Mouse (Mus musculus) cerebellum, adult 2 months (tissue): Measurements from ENCODE around the gene Gpalpp1. TPM values are rescaled to one million over a fixed set of nuclear protein-coding genes. Genes with fewer than 3 reads are reported as not detected.

Experiments
- DNase-seq, 2 experiments: peaks; one replicate each; pipeline ENCODE4 v3.0.0; 2021
- H3K27ac ChIP-seq: fragments of 200-500 bp; 2 replicates; pipeline ENCODE4 v1.5.1; 2012; ENCODE audit warnings: low read length, control low read depth, inconsistent platforms; ENCODE audit not compliant: insufficient read depth
- H3K27me3 ChIP-seq: fragments of 200-500 bp; 2 replicates; pipeline ENCODE4 v1.6.1; 2012; ENCODE audit warnings: inconsistent platforms, mild to moderate bottlenecking, low read length, moderate library complexity; ENCODE audit not compliant: control insufficient read depth, insufficient read depth
- H3K4me1 ChIP-seq: fragments of 200-500 bp; 2 replicates; pipeline ENCODE4 v1.6.1; 2011; ENCODE audit warnings: low read length; ENCODE audit not compliant: control insufficient read depth, insufficient read depth
- H3K4me3 ChIP-seq: fragments of 200-500 bp; replicated peaks from 2 replicates; pipeline ENCODE3; 2011; ENCODE audit warnings: mild to moderate bottlenecking, low read depth, low read length, control low read depth; ENCODE audit not compliant: insufficient read depth
- CTCF ChIP-seq: fragments of 200-500 bp; IDR thresholded peaks from 2 replicates; pipeline ENCODE4 v1.5.1; 2011; ENCODE audit warnings: low read depth, mild to moderate bottlenecking, control low read depth, low read length, moderate library complexity, borderline replicate concordance; ENCODE audit not compliant: insufficient read depth
- POLR2A ChIP-seq: fragments of 200-500 bp; IDR thresholded peaks from 2 replicates; pipeline ENCODE4 v1.6.1; 2011; ENCODE audit warnings: low read length, control low read depth, borderline replicate concordance; ENCODE audit not compliant: insufficient read depth
- WGBS: fragments of 180-500 bp; shearing (Covaris S2); methylation state at CpG from one replicate; pipeline ENCODE4 v1.1.7; 2018; 5-methylcytosine and 5-hydroxymethylcytosine counted together
- polyA plus RNA-seq: library from polyadenylated mRNA; depleted of rRNA; stranded (reverse); fragments of >200 nt; gene quantifications from 2 replicates; pipeline ENCODE4 v1.2.3, GENCODE M21; 2012

The Gpalpp1 gene
- polyA plus RNA-seq, 1 experiment = 13.9 TPM

GRCm38 (mm10) chr14:76097244-76097643 is 13.3 kb downstream of the Gpalpp1 start:
- WGBS = 96% methylated on average over 7 of the region's 7 CpGs
- no peak overlapping the region for H3K27ac ChIP-seq
- TF ChIP-seq POLR2A = no peak
- no peak for TF ChIP-seq CTCF
- H3K4me3 ChIP-seq = no peak overlapping the region
- DNase-seq = no peak
- H3K27me3 ChIP-seq = no peaks in the 10 kb centered on the region
- no peaks in the 10 kb centered on the region for H3K4me1 ChIP-seq

DNA sequence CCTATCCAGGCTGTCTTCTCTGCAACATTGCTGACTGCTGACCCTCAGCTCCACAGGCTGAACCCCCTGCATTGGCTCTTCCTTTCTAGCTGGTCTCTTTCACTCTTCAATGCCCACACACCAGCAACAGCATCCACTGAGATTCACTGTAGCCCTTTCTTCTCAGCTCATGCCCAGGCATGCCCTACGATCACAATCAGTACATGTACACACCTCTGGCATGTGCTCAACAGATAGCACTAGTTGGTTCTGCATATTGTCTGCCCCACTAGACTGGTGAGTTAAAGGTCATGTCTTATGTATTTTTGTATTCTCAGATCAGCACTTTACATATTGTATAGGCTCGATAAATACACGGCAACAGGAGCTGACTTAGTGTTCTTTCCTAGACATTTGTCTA is 26.4 kb downstream of the Gpalpp1 start:
- H3K27ac ChIP-seq = no peak overlapping the region
- 87% methylated on average over 3 of the region's 3 CpGs for WGBS
- TF ChIP-seq CTCF = no peak
- TF ChIP-seq POLR2A = no peak

DNA sequence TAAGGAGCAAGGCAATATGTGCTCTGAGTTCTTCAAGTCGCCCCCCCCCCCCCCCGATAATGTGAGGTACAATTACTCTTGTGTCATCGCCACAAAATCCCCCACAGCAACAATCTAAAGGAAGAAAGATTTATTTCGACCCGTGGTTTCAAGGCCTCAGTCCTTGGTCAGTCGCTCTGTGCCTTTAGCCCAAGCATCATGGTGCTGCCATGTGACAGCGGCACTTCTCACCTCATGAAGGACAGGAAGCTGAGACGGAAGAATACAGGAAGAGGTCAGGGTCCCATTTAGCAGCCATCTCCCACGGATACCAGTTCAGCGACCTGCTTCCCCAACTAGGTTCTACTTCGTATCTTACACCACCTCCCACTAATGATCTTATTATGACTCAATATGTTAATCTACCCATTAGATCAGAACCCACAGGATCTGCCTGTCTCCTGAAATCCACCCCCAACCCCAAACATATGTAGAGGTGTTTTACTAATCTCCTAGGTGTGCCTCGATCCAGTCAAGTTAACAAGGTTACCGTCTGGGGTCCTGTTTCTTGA is 28.4 kb downstream of the Gpalpp1 start:
- no peaks in the 10 kb centered on the region for H3K4me1 ChIP-seq
- 87% methylated on average over 13 of the region's 13 CpGs for WGBS
- H3K27ac ChIP-seq = no peak overlapping the region
- no peak for DNase-seq
- TF ChIP-seq POLR2A (no peak), CTCF (no peak)
- no peaks in the 10 kb centered on the region for H3K27me3 ChIP-seq
- no peak overlapping the region for H3K4me3 ChIP-seq

More for the DNA sequence above, 26.4 kb downstream of the Gpalpp1 start:
- Histone ChIP-seq H3K4me1 (no peaks in the 10 kb centered on the region), H3K27me3 (no peaks in the 10 kb centered on the region), H3K4me3 (no peak overlapping the region)
- DNase-seq = no peak

GRCm38 (mm10) chr14:76081451-76081850 is 29.1 kb downstream of the Gpalpp1 start:
- Histone ChIP-seq H3K27ac (no peak overlapping the region), H3K4me1 (no peaks in the 10 kb centered on the region), H3K4me3 (no peak overlapping the region), H3K27me3 (no peaks in the 10 kb centered on the region)
- WGBS = 64% methylated on average over 11 of the region's 11 CpGs
- TF ChIP-seq POLR2A (no peak), CTCF (no peak)
- no peak for DNase-seq

DNA sequence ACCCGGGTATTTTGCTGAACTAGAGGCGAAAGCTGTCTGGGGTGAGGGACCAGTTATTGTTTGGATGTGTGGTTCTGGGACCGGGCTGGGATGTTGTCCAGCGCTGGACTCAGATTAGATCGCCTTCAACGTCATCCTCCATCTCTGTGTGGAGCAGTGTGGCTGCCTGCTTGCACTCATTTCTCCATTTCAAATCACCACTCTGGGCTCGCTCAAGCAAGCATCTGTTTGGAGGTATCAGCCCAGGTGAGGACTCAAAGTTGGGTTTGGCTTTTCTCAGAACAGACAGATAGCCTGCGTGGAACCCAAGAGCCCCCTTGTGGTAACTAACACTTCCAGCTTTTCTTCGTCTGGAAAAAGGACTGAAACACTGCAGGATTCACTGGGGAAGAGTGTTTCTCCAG is 33.5 kb downstream of the Gpalpp1 start:
- peak; percentile 72; the same call in 1 of the 2 replicates for TF ChIP-seq CTCF
- TF ChIP-seq POLR2A = no peak
- no peaks in the 10 kb centered on the region for H3K4me1 ChIP-seq
- no peaks in the 10 kb centered on the region for H3K27me3 ChIP-seq
- DNase-seq = peak; percentile 30 to 43
- WGBS = 37% methylated on average over 9 of the region's 9 CpGs
- H3K4me3 ChIP-seq = no peak overlapping the region
- H3K27ac ChIP-seq = no peak overlapping the region

DNA sequence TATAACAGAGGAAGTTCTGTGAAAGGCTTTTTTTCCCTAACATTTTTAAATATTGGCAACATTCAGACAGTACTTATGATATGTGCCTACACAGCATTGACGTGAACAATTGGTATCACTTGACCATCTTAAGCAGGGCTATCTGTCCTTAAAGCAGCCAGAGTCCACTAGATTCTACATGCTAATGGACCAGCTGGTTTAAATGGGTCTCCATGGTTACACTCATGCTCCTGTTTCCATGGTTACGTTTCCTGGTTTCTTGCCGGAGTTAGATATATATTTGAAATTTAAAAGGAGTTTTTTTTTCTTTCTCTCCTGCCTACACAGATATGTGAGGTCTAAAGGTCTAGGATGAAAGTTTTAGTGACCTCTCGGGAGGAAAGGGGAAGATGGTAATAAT is 34.0 kb downstream of the Gpalpp1 start:
- H3K27ac ChIP-seq = no peak overlapping the region
- H3K4me3 ChIP-seq = no peak overlapping the region
- H3K4me1 ChIP-seq = no peaks in the 10 kb centered on the region
- no peaks in the 10 kb centered on the region for H3K27me3 ChIP-seq
- no peak for DNase-seq
- WGBS = 45% methylated on average over 4 of the region's 4 CpGs
- TF ChIP-seq POLR2A = no peak
- no peak for TF ChIP-seq CTCF

- Histone ChIP-seq H3K27me3 (no peaks in the 10 kb centered on the region), H3K27ac (no peak overlapping the region), H3K4me1 (no peaks in the 10 kb centered on the region), H3K4me3 (no peak overlapping the region)
- TF ChIP-seq POLR2A = no peak
- no peak for TF ChIP-seq CTCF
- no peak for DNase-seq
- WGBS = 35% methylated on average over 4 of the region's 4 CpGs
Measured at GRCm38 (mm10) chr14:76075721-76076120, 34.8 kb downstream of the Gpalpp1 start.

DNA sequence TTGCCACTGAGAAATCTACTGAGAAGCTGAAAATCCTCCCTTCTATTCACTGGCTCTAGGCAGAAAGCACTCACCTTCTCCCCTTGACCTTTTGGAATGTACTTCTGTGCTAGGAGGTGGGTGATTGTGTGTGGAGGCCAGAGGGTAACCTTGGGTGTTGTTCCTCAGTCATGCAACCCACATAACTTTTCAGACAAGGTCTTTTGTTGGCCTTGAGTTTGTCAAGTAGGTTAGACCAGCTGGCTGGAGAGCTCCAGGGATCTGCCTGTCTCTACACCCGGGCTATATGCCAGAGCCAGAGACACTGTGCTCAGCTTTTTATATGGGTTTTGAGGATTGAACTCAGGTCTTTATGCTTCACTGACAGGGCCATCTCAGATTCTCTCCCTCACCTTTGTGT is 36.4 kb downstream of the Gpalpp1 start:
- H3K4me1 ChIP-seq = no peaks in the 10 kb centered on the region
- 71% methylated on average over 1 of the region's 1 CpGs for WGBS
- H3K27ac ChIP-seq = no peak overlapping the region
- no peaks in the 10 kb centered on the region for H3K27me3 ChIP-seq
- DNase-seq = no peak
- no peak for TF ChIP-seq POLR2A
- no peak for TF ChIP-seq CTCF
- H3K4me3 ChIP-seq = no peak overlapping the region

DNA sequence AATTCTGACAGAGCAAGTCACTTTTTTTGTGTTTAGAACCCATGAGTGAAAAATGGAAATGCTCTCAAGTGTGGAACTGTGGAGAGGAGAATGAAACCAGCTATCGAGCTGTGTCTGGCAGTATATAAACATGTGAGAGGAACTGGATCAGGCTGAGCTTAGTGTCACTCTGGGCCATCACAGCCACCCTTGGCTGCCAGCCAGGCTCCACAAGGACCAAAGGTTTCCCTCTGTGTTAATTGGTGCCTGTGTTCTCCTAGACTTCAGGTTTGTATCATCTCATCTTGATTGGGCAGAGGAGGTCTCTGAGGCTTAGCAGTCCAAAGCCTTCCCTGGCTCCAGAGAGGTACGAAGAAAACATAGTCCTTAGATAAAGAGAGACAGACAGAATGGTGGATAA is 37.9 kb downstream of the Gpalpp1 start:
- Histone ChIP-seq H3K27ac (no peak overlapping the region), H3K27me3 (no peaks in the 10 kb centered on the region)
- TF ChIP-seq POLR2A (no peak), CTCF (no peak)

More for the DNA sequence above, 37.9 kb downstream of the Gpalpp1 start:
- no peak for DNase-seq
- Histone ChIP-seq H3K4me1 (no peaks in the 10 kb centered on the region), H3K4me3 (no peak overlapping the region)
- 65% methylated on average over 2 of the region's 2 CpGs for WGBS
